33 mouse cellular contexts compared by ENCODE assay signal in genomic region chr19:26261530-26261929, GRCm38 (mm10).
DNase-seq lines count a peak whose midpoint lies in the region; ATAC-seq and TF ChIP-seq lines count a peak whose summit lies in the region.
"Had no signal": no experiment of that assay in that cellular context is flagged by ENCODE, and none has a peak within 500 bp of the region (broad histone marks: within the 10 kb centered on the region; RNA-seq: fewer than 3 reads in every experiment).

No protein-coding gene starts in this region.

- no peaks in the 10 kb centered on the region for H3K36me3 ChIP-seq in liver, postnatal 0 days (replicated peaks; ENCODE audit: insufficient read depth, low read length)
- H3K36me3 ChIP-seq: embryonic facial prominence, embryonic 10.5 days; embryonic facial prominence, embryonic 15.5 days; forebrain, embryonic 12.5 days; heart, embryonic 13.5 days; hindbrain, embryonic 10.5 days; kidney, embryonic 15.5 days; liver, embryonic 13.5 days; midbrain, embryonic 10.5 days; midbrain, embryonic 15.5 days; neural tube, embryonic 15.5 days had no signal

- ATAC-seq in frontal cortex, adult (ENCODE audit: low TSS enrichment), result peak; percentile 100
- ATAC-seq in megakaryocyte progenitor cell, adult 5-6 weeks (replicated peaks; ENCODE audit: poor library complexity), result no peak
- no peak for ATAC-seq in liver, postnatal 0 days
- ATAC-seq: activated CD4-positive, CD25-positive, alpha-beta regulatory T cell, adult 4 months; forebrain, postnatal 0 days; hindbrain, embryonic 16.5 days; midbrain, embryonic 15.5 days had no signal

- H3K4me2 ChIP-seq in liver, postnatal 0 days (ENCODE audit: low read depth, low read length), result no peak overlapping the region
- H3K4me2 ChIP-seq: embryonic facial prominence, embryonic 15.5 days; forebrain, embryonic 12.5 days; heart, embryonic 13.5 days; kidney, embryonic 15.5 days; liver, embryonic 13.5 days; midbrain, embryonic 15.5 days; neural tube, embryonic 15.5 days had no signal

- no peaks in the 10 kb centered on the region for H3K4me1 ChIP-seq in liver, postnatal 0 days (ENCODE audit: insufficient read depth)
- H3K4me1 ChIP-seq: embryonic facial prominence, embryonic 10.5 days; embryonic facial prominence, embryonic 15.5 days; forebrain, embryonic 12.5 days; heart, embryonic 13.5 days; hindbrain, embryonic 10.5 days; kidney, embryonic 15.5 days; liver, embryonic 13.5 days; neural tube, embryonic 15.5 days had no signal

- DNase-seq in frontal cortex, postnatal 14 days (ENCODE audit: low spot score in 2 of 2), result no peak
- peak; percentile 49 for DNase-seq in left cerebral cortex, adult 11 months (ENCODE audit: low spot score)
- DNase-seq in left cerebral cortex, postnatal 10 days (ENCODE audit: extremely low spot score in 1 of 2, low spot score in 2 of 2), result no peak
- peak; percentile 84 for DNase-seq in brain, adult 2 months (ENCODE audit: low read depth, low spot score)
- DNase-seq in left cerebral cortex, postnatal 25 days (ENCODE audit: low spot score in 2 of 2), result peak; percentile 21 to 92
- no peak for DNase-seq in liver, postnatal 0 days
- DNase-seq: adrenal gland, adult 2 months; adrenal gland, postnatal 36 days; cerebellum, adult 2 months; cerebellum, postnatal 14 days; forebrain, postnatal 0 days; heart, postnatal 10 days; kidney, adult 18-20 months; kidney, postnatal 25 days; liver, embryonic 13.5 days; lung, adult 2 months; lung, postnatal 14 days; thymus, adult 2 months had no signal

- 79% methylated on average over 2 of the region's 2 CpGs for WGBS in liver, postnatal 0 days (ENCODE audit: insufficient replicate concordance)

- no peak overlapping the region for H3K4me3 ChIP-seq in liver, postnatal 0 days (ENCODE audit: low read depth, low read length)
- H3K4me3 ChIP-seq: embryonic facial prominence, embryonic 10.5 days; embryonic facial prominence, embryonic 15.5 days; forebrain, embryonic 12.5 days; heart, embryonic 13.5 days; hindbrain, embryonic 10.5 days; kidney, embryonic 15.5 days; liver, embryonic 13.5 days; midbrain, embryonic 10.5 days; midbrain, embryonic 15.5 days; neural tube, embryonic 15.5 days had no signal

- H3K9me3 ChIP-seq in liver, postnatal 0 days (ENCODE audit: low read length), result no peaks in the 10 kb centered on the region
- H3K9me3 ChIP-seq: embryonic facial prominence, embryonic 10.5 days; embryonic facial prominence, embryonic 15.5 days; forebrain, embryonic 12.5 days; heart, embryonic 13.5 days; hindbrain, embryonic 10.5 days; kidney, embryonic 15.5 days; liver, embryonic 13.5 days; midbrain, embryonic 10.5 days; midbrain, embryonic 15.5 days; neural tube, embryonic 15.5 days had no signal

- no peak for TF ChIP-seq EP300 in liver, postnatal 0 days (IDR thresholded peaks at IDR 0.05; ENCODE audit: low read depth)

- intact Hi-C loops in left cerebral cortex, postnatal 10 days (cut with DNase I), result no loop called here
- intact Hi-C loops in left cerebral cortex, postnatal 25 days (cut with DNase I), result loop anchor here (5.0 kb wide), 1 partner anchor 46 kb away; no protein-coding TSS in a partner anchor

- no peaks in the 10 kb centered on the region for H3K27me3 ChIP-seq in liver, postnatal 0 days (ENCODE audit: insufficient read depth, low read length)
- H3K27me3 ChIP-seq: CH12.LX; embryonic facial prominence, embryonic 15.5 days; forebrain, embryonic 12.5 days; heart, embryonic 13.5 days; kidney, embryonic 15.5 days; liver, embryonic 13.5 days; midbrain, embryonic 15.5 days; neural tube, embryonic 15.5 days had no signal

- H3K9ac ChIP-seq in liver, postnatal 0 days (replicated peaks), result no peak overlapping the region
- H3K9ac ChIP-seq: embryonic facial prominence, embryonic 15.5 days; forebrain, embryonic 12.5 days; forebrain, postnatal 0 days; heart, embryonic 13.5 days; kidney, embryonic 15.5 days; liver, embryonic 13.5 days; midbrain, embryonic 15.5 days; neural tube, embryonic 15.5 days had no signal

- H3K27ac ChIP-seq in liver, postnatal 0 days (ENCODE audit: low read depth), result no peak overlapping the region
- H3K27ac ChIP-seq: embryonic facial prominence, embryonic 10.5 days; embryonic facial prominence, embryonic 15.5 days; forebrain, embryonic 12.5 days; heart, embryonic 13.5 days; hindbrain, embryonic 10.5 days; kidney, embryonic 15.5 days; liver, embryonic 13.5 days; midbrain, embryonic 10.5 days; midbrain, embryonic 15.5 days; neural tube, embryonic 15.5 days; stomach, postnatal 0 days had no signal

- no peak for TF ChIP-seq CTCF in liver, postnatal 0 days (IDR thresholded peaks at IDR 0.05; ENCODE audit: low read depth)

Comparison
In these comparisons a context has a peak if more than half of its experiments do, and no peak if none do; other contexts are left out.
1. DNase-seq: peak in left cerebral cortex, adult 11 months (single experiment), brain, adult 2 months (single experiment) and left cerebral cortex, postnatal 25 days (2 of 2); none in frontal cortex, postnatal 14 days (0 of 2), left cerebral cortex, postnatal 10 days (0 of 2) and liver, postnatal 0 days (single experiment).